Mouse (Mus musculus): ENCODE measurements around the gene Acot5. TPM values are rescaled to one million over a fixed set of nuclear protein-coding genes. Genes with fewer than 3 reads are reported as not detected.

Gene Acot5
- polyA plus RNA-seq, 1 experiment from 2014 or later = not detected

DNA sequence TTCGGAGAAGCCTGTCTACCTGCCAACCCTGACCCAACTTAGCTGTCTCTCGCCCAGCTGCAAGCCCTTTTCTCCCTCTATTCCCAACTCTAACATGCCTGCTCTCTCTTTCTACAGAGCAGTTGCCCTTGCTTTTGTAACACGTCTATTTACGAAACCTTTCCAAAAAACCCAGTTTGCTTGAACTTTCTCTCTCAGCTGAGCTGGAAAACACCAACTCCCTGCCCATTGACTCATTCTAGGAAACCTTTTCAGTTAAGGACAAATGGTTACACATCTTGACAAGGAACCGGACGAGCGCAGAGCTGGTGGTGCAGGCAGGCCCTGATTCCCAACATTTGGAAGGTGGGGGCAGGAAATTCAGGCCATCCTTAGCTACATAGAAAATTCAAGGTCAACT lies 16.5 kb upstream of the Acot5 start:
- no peak for ATAC-seq (replicated peaks; ENCODE audit: low FRiP score)

GRCm38 (mm10) chr12:84053173-84053572 lies 16.0 kb upstream of the Acot5 start:
- H3K27me3 ChIP-seq (ENCODE audit: control insufficient read depth, insufficient read depth, low read length) = peaks cover 15% of the 10 kb centered on the region
- WGBS = 12% methylated on average over 16 of the region's 16 CpGs
- DNase-seq (ENCODE audit: low spot score) (no peak), ATAC-seq (replicated peaks; ENCODE audit: low FRiP score) (no peak)
- H3K9me3 ChIP-seq (ENCODE audit: control insufficient read depth, low read length) = no peaks in the 10 kb centered on the region; the same call in 1 of the 2 replicates
- peak overlapping the region; percentile 60 for H3K4me2 ChIP-seq (ENCODE audit: low read depth, low read length, severe bottlenecking)
- no peak overlapping the region for H3K27ac ChIP-seq (ENCODE audit: low read depth, low read length)
- peak overlapping the region; percentile 34 for H3K4me3 ChIP-seq (ENCODE audit: low read depth, low read length)
- H3K36me3 ChIP-seq (ENCODE audit: control insufficient read depth, insufficient read depth, low read length) = no peaks in the 10 kb centered on the region
- peaks cover 2% of the 10 kb centered on the region; the same call in 1 of the 2 replicates for H3K4me1 ChIP-seq (replicated peaks; ENCODE audit: control insufficient read depth, insufficient read depth, low read length)
- peak overlapping the region; percentile 35 for H3K9ac ChIP-seq (ENCODE audit: low read length)

More for the DNA sequence above, 16.5 kb upstream of the Acot5 start:
- H3K9ac ChIP-seq (ENCODE audit: low read length) = no peak overlapping the region
- WGBS = 89% methylated on average over 7 of the region's 7 CpGs
- peaks cover 15% of the 10 kb centered on the region for H3K27me3 ChIP-seq (ENCODE audit: control insufficient read depth, insufficient read depth, low read length)
- no peak overlapping the region for H3K27ac ChIP-seq (ENCODE audit: low read depth, low read length)
- H3K4me3 ChIP-seq (ENCODE audit: low read depth, low read length) = no peak overlapping the region
- no peak overlapping the region for H3K4me2 ChIP-seq (ENCODE audit: low read depth, low read length, severe bottlenecking)
- no peaks in the 10 kb centered on the region for H3K36me3 ChIP-seq (ENCODE audit: control insufficient read depth, insufficient read depth, low read length)
- H3K4me1 ChIP-seq (replicated peaks; ENCODE audit: control insufficient read depth, insufficient read depth, low read length) = peaks cover 2% of the 10 kb centered on the region; the same call in 1 of the 2 replicates
- no peak for DNase-seq (ENCODE audit: low spot score)
- H3K9me3 ChIP-seq (ENCODE audit: control insufficient read depth, low read length) = peaks cover under 1% of the 10 kb centered on the region; the same call in 1 of the 2 replicates

DNA sequence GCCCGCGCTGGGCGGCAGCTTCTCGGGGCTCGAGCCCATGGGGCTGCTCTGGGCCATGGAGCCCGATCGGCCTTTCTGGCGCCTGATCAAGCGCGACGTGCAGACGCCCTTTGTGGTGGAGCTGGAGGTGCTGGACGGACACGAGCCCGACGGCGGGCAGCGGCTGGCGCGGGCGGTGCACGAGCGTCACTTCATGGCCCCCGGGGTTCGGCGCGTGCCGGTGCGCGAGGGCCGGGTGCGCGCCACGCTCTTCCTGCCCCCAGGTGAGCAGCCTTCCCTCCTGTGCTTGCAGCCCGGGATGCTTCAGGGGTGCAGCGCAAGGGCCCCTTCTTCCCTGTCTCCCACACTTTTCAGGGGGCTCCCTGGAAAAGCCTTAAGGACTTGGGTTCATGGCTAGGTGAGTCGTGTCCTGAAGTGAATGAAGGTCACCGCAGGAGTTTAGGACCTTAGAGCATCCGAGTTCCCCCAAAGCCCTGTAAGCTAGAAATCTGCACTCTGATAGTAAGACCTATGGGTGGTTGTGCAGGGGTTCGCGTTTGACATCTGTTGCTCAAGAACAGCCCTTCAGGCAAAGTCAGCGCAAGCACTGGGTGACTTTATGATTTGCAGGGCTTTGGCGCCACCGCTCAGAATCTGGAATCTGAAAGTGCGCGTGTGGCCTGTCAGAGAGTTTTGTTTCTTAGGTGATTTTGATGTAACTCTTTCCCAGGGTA lies 15.3 kb upstream of the Acot5 start:
- ATAC-seq (replicated peaks; ENCODE audit: low FRiP score) (no peak), DNase-seq (ENCODE audit: low spot score) (peak; percentile 60)
- H3K36me3 ChIP-seq (ENCODE audit: control insufficient read depth, insufficient read depth, low read length) = no peaks in the 10 kb centered on the region
- peak overlapping the region; percentile 35 for H3K9ac ChIP-seq (ENCODE audit: low read length)
- 4% methylated on average over 36 of the region's 46 CpGs for WGBS
- peaks cover 15% of the 10 kb centered on the region for H3K27me3 ChIP-seq (ENCODE audit: control insufficient read depth, insufficient read depth, low read length)
- no peak overlapping the region for H3K27ac ChIP-seq (ENCODE audit: low read depth, low read length)
- peaks cover 2% of the 10 kb centered on the region; the same call in 1 of the 2 replicates for H3K4me1 ChIP-seq (replicated peaks; ENCODE audit: control insufficient read depth, insufficient read depth, low read length)
- H3K4me2 ChIP-seq (ENCODE audit: low read depth, low read length, severe bottlenecking) = peak overlapping the region; percentile 60
- no peaks in the 10 kb centered on the region for H3K9me3 ChIP-seq (ENCODE audit: control insufficient read depth, low read length)
- peak overlapping the region; percentile 34 for H3K4me3 ChIP-seq (ENCODE audit: low read depth, low read length)

GRCm38 (mm10) chr12:84060946-84061345 lies 8.2 kb upstream of the Acot5 start:
- Histone ChIP-seq H3K27ac (ENCODE audit: low read depth, low read length) (no peak overlapping the region), H3K27me3 (ENCODE audit: control insufficient read depth, insufficient read depth, low read length) (no peaks in the 10 kb centered on the region), H3K4me1 (replicated peaks; ENCODE audit: control insufficient read depth, insufficient read depth, low read length) (no peaks in the 10 kb centered on the region), H3K4me2 (ENCODE audit: low read depth, low read length, severe bottlenecking) (no peak overlapping the region), H3K4me3 (ENCODE audit: low read depth, low read length) (no peak overlapping the region), H3K9me3 (ENCODE audit: control insufficient read depth, low read length) (no peaks in the 10 kb centered on the region), H3K36me3 (ENCODE audit: control insufficient read depth, insufficient read depth, low read length) (no peaks in the 10 kb centered on the region), H3K9ac (ENCODE audit: low read length) (no peak overlapping the region)
- DNase-seq (ENCODE audit: low spot score) = no peak
- ATAC-seq (replicated peaks; ENCODE audit: low FRiP score) = no peak
- 44% methylated on average over 2 of the region's 2 CpGs for WGBS

DNA sequence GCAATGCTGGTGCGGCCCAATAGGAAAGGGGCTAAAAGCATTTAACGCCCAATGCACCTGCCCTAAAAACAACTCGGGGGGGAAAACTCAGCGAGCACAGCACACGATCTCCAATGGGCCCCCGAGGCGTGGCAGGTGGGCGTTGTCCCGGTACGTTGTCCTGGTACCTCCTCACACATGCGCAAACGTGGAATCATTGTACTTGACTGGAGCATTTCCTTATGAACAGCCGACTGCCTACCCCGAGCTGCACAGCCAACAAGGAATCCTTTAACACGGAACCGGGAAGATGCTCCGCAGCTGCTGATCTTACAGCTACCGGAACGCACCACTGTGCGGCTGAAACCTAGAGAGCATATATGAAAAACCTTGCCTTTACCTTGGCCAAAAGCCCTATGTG lies 6.8 kb upstream of the Acot5 start:
- ATAC-seq (replicated peaks; ENCODE audit: low FRiP score) = no peak

GRCm38 (mm10) chr12:84063228-84063627 lies 5.9 kb upstream of the Acot5 start:
- Histone ChIP-seq H3K27me3 (ENCODE audit: control insufficient read depth, insufficient read depth, low read length) (no peaks in the 10 kb centered on the region; the same call in 1 of the 2 replicates), H3K4me1 (replicated peaks; ENCODE audit: control insufficient read depth, insufficient read depth, low read length) (no peaks in the 10 kb centered on the region), H3K4me2 (ENCODE audit: low read depth, low read length, severe bottlenecking) (no peak overlapping the region), H3K9me3 (ENCODE audit: control insufficient read depth, low read length) (no peaks in the 10 kb centered on the region), H3K4me3 (ENCODE audit: low read depth, low read length) (no peak overlapping the region), H3K27ac (ENCODE audit: low read depth, low read length) (no peak overlapping the region), H3K9ac (ENCODE audit: low read length) (no peak overlapping the region), H3K36me3 (ENCODE audit: control insufficient read depth, insufficient read depth, low read length) (no peaks in the 10 kb centered on the region)
- no peak for ATAC-seq (replicated peaks; ENCODE audit: low FRiP score)
- WGBS = 71% methylated on average over 5 of the region's 5 CpGs
- no peak for DNase-seq (ENCODE audit: low spot score)

More for the DNA sequence above, 6.8 kb upstream of the Acot5 start:
- Histone ChIP-seq H3K9ac (ENCODE audit: low read length) (no peak overlapping the region), H3K9me3 (ENCODE audit: control insufficient read depth, low read length) (no peaks in the 10 kb centered on the region), H3K36me3 (ENCODE audit: control insufficient read depth, insufficient read depth, low read length) (no peaks in the 10 kb centered on the region), H3K27me3 (ENCODE audit: control insufficient read depth, insufficient read depth, low read length) (no peaks in the 10 kb centered on the region), H3K4me1 (replicated peaks; ENCODE audit: control insufficient read depth, insufficient read depth, low read length) (no peaks in the 10 kb centered on the region), H3K4me3 (ENCODE audit: low read depth, low read length) (no peak overlapping the region), H3K27ac (ENCODE audit: low read depth, low read length) (no peak overlapping the region), H3K4me2 (ENCODE audit: low read depth, low read length, severe bottlenecking) (no peak overlapping the region)
- WGBS = 93% methylated on average over 20 of the region's 20 CpGs
- no peak for DNase-seq (ENCODE audit: low spot score)

- Histone ChIP-seq H3K4me2 (ENCODE audit: low read depth, low read length, severe bottlenecking) (no peak overlapping the region), H3K27me3 (ENCODE audit: control insufficient read depth, insufficient read depth, low read length) (peaks cover 5% of the 10 kb centered on the region), H3K9me3 (ENCODE audit: control insufficient read depth, low read length) (no peaks in the 10 kb centered on the region), H3K4me3 (ENCODE audit: low read depth, low read length) (no peak overlapping the region), H3K27ac (ENCODE audit: low read depth, low read length) (no peak overlapping the region), H3K9ac (ENCODE audit: low read length) (no peak overlapping the region), H3K36me3 (ENCODE audit: control insufficient read depth, insufficient read depth, low read length) (no peaks in the 10 kb centered on the region), H3K4me1 (replicated peaks; ENCODE audit: control insufficient read depth, insufficient read depth, low read length) (no peaks in the 10 kb centered on the region)
- DNase-seq (ENCODE audit: low spot score) (no peak), ATAC-seq (replicated peaks; ENCODE audit: low FRiP score) (no peak)
- WGBS = 83% methylated on average over 2 of the region's 2 CpGs
Observed at GRCm38 (mm10) chr12:84063833-84064232, 5.3 kb upstream of the Acot5 start.

GRCm38 (mm10) chr12:84064621-84065020 lies 4.5 kb upstream of the Acot5 start:
- ATAC-seq (replicated peaks; ENCODE audit: low FRiP score) (no peak), DNase-seq (ENCODE audit: low spot score) (no peak)
- Histone ChIP-seq H3K4me2 (ENCODE audit: low read depth, low read length, severe bottlenecking) (no peak overlapping the region), H3K36me3 (ENCODE audit: control insufficient read depth, insufficient read depth, low read length) (no peaks in the 10 kb centered on the region), H3K27me3 (ENCODE audit: control insufficient read depth, insufficient read depth, low read length) (peaks cover 11% of the 10 kb centered on the region), H3K9me3 (ENCODE audit: control insufficient read depth, low read length) (no peaks in the 10 kb centered on the region), H3K27ac (ENCODE audit: low read depth, low read length) (no peak overlapping the region), H3K4me1 (replicated peaks; ENCODE audit: control insufficient read depth, insufficient read depth, low read length) (no peaks in the 10 kb centered on the region; the same call in 1 of the 2 replicates), H3K4me3 (ENCODE audit: low read depth, low read length) (no peak overlapping the region), H3K9ac (ENCODE audit: low read length) (no peak overlapping the region)
- WGBS = 75% methylated on average over 8 of the region's 8 CpGs

GRCm38 (mm10) chr12:84067752-84068151 lies 1.4 kb upstream of the Acot5 start:
- ATAC-seq (replicated peaks; ENCODE audit: low FRiP score) (no peak), DNase-seq (ENCODE audit: low spot score) (no peak)
- H3K9me3 ChIP-seq (ENCODE audit: control insufficient read depth, low read length) = no peaks in the 10 kb centered on the region
- H3K4me2 ChIP-seq (ENCODE audit: low read depth, low read length, severe bottlenecking) = no peak overlapping the region
- H3K27ac ChIP-seq (ENCODE audit: low read depth, low read length) = no peak overlapping the region
- no peaks in the 10 kb centered on the region; the same call in 1 of the 2 replicates for H3K4me1 ChIP-seq (replicated peaks; ENCODE audit: control insufficient read depth, insufficient read depth, low read length)
- WGBS = 83% methylated on average over 4 of the region's 4 CpGs
- no peak overlapping the region for H3K4me3 ChIP-seq (ENCODE audit: low read depth, low read length)
- peaks cover 14% of the 10 kb centered on the region for H3K27me3 ChIP-seq (ENCODE audit: control insufficient read depth, insufficient read depth, low read length)
- H3K9ac ChIP-seq (ENCODE audit: low read length) = no peak overlapping the region
- no peaks in the 10 kb centered on the region for H3K36me3 ChIP-seq (ENCODE audit: control insufficient read depth, insufficient read depth, low read length)
